Mouse (Mus musculus) heart, embryonic 11.5 days (tissue): ENCODE measurements around the gene Insig1. TPM values are rescaled to one million over a fixed set of nuclear protein-coding genes. Genes with fewer than 3 reads are reported as not detected.

ENCODE experiments used
- ATAC-seq: fragments of 200-750 bp; cut with Nextera tagmentation; replicated peaks from 2 replicates; pipeline ENCODE4 v1.8.0; 2017; ENCODE audit warnings: moderate library complexity; ENCODE audit not compliant: insufficient number of reproducible peaks, low FRiP score, low TSS enrichment
- H3K27ac ChIP-seq: fragments of 300-500 bp; sonication (generic); 2 replicates; pipeline ENCODE4 v1.5.1; 2014; ENCODE audit warnings: mild to moderate bottlenecking, low read depth, low read length
- H3K27me3 ChIP-seq: fragments of 300-500 bp; sonication (generic); 2 replicates; pipeline ENCODE4 v1.6.1; 2014; ENCODE audit warnings: mild to moderate bottlenecking, low read length, mixed read lengths; ENCODE audit not compliant: control insufficient read depth, insufficient read depth
- H3K36me3 ChIP-seq: fragments of 300-500 bp; sonication (generic); 2 replicates; pipeline ENCODE4 v1.6.1; 2014; ENCODE audit warnings: mild to moderate bottlenecking, low read length, moderate library complexity, mixed read lengths; ENCODE audit not compliant: control insufficient read depth, insufficient read depth
- H3K4me1 ChIP-seq: fragments of 300-500 bp; sonication (generic); 2 replicates; pipeline ENCODE4 v1.6.1; 2014; ENCODE audit warnings: low read length; ENCODE audit not compliant: control insufficient read depth, insufficient read depth
- H3K4me2 ChIP-seq: fragments of 300-500 bp; sonication (generic); 2 replicates; pipeline ENCODE4 v1.6.1; 2014; ENCODE audit warnings: mild to moderate bottlenecking, moderate library complexity
- H3K4me3 ChIP-seq: fragments of 300-500 bp; sonication (generic); 2 replicates; pipeline ENCODE4 v1.5.1; 2014; ENCODE audit warnings: low read depth, low read length
- H3K9ac ChIP-seq: fragments of 300-500 bp; sonication (generic); 2 replicates; pipeline ENCODE4 v1.6.1; 2014; ENCODE audit warnings: mild to moderate bottlenecking, low read depth, low read length, moderate library complexity
- H3K9me3 ChIP-seq: fragments of 300-500 bp; sonication (generic); replicated peaks from 2 replicates; pipeline ENCODE4 v1.6.1; 2016; ENCODE audit warnings: low read length; ENCODE audit not compliant: control insufficient read depth
- WGBS: fragments of 180-500 bp; shearing (Covaris S2); extraction: QIAGEN DNeasy Blood & Tissue Kit; methylation state at CpG from one replicate; pipeline ENCODE4 v1.1.7; 2014; ENCODE audit not compliant: insufficient replicate concordance; 5-methylcytosine and 5-hydroxymethylcytosine counted together
- polyA plus RNA-seq: library from polyadenylated mRNA; unstranded; fragments of >200 nt; fragmentation: Nextera tagmentation; extraction: Ambion mirVana; gene quantifications from 2 replicates; pipeline ENCODE4 v1.2.1, GENCODE M21; 2014

Insig1 gene
- polyA plus RNA-seq, 1 experiment from 2014 or later: 34.6 TPM

DNA sequence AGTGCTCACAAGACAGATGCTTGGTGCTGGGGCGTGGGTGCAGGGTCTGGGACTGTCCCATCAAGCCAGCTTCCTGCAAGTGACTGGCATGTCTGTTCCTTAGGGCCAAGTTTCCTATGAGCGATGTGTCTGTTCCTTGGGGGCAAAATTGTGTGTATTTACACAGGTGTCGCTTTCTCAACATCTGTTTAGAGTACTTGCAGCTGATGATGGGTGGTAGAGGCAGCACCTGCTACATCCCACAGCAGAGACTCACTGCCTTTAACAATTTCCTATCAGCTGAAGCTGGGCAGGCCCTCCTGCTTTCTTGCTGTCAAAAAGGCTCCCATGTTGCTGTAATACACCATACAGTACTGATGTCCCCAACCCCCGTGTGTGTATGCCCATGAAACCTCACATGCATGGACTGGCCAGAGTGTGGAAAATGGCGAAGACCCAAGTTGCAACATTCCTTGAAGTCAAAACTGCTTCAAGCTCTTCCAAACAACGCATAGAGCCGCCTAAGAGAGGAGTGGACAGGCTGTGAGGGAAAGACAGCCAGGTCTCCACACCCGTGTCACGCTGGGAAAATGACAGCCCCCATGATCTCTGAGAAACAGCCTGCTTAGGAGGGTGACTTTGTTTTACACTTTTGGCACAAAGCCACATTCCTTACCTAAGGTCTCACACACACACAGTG is 875 bp upstream of the Insig1 start:
- peaks cover 11% of the 10 kb centered on the region for H3K36me3 ChIP-seq
- H3K9ac ChIP-seq: peak overlapping the region; percentile 69
- 34% methylated on average over 9 of the region's 9 CpGs for whole genome bisulfite sequencing
- peak overlapping the region; percentile 67 for H3K4me3 ChIP-seq
- peaks cover 37% of the 10 kb centered on the region for H3K4me1 ChIP-seq
- H3K9me3 ChIP-seq: no peaks in the 10 kb centered on the region
- no peak; the same call in 1 of the 2 replicates for ATAC-seq
- no peaks in the 10 kb centered on the region for H3K27me3 ChIP-seq
- H3K27ac ChIP-seq: peak overlapping the region; percentile 92
- H3K4me2 ChIP-seq: peak overlapping the region; percentile 69

- peak; percentile 55 for ATAC-seq
- peak overlapping the region; percentile 69 for H3K4me2 ChIP-seq
- no peaks in the 10 kb centered on the region for H3K27me3 ChIP-seq
- no peaks in the 10 kb centered on the region for H3K9me3 ChIP-seq
- WGBS: under 1% methylated on average over 44 of the region's 50 CpGs
- H3K4me3 ChIP-seq: peak overlapping the region; percentile 67
- H3K36me3 ChIP-seq: peaks cover 25% of the 10 kb centered on the region
- H3K27ac ChIP-seq: peak overlapping the region; percentile 81
- H3K4me1 ChIP-seq: peaks cover 24% of the 10 kb centered on the region
- peak overlapping the region; percentile 74 for H3K9ac ChIP-seq
Measured at GRCm38 (mm10) chr5:28071456-28072223, 477 bp downstream of the Insig1 start.

GRCm38 (mm10) chr5:28079431-28079830 is 8.3 kb downstream of the Insig1 start:
- WGBS: 79% methylated on average over 2 of the region's 2 CpGs
- no peaks in the 10 kb centered on the region for H3K9me3 ChIP-seq
- no peak overlapping the region for H3K4me2 ChIP-seq
- H3K27ac ChIP-seq: no peak overlapping the region
- no peaks in the 10 kb centered on the region for H3K27me3 ChIP-seq
- H3K4me1 ChIP-seq: no peaks in the 10 kb centered on the region
- peaks cover 19% of the 10 kb centered on the region for H3K36me3 ChIP-seq
- ATAC-seq: no peak
- no peak overlapping the region for H3K9ac ChIP-seq
- H3K4me3 ChIP-seq: no peak overlapping the region

DNA sequence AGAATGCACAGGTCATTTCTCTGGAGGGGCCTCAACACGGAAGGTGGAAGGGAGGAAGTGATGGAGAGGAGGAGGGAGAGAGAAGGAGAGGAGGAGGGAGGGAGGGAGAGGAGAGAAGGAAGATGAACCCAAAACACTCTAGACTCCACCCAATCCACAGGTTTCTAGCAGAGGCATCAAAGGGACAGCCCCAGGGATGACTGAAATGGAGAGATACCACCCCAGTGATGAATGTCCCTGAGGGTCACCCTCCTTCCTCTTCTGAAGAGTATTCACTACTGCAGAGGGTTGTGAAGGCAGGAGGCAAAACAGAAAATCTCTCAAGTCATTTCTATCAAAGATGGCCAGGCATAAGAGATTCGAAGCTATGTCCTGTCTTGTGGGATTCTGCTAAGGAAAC is 10.0 kb downstream of the Insig1 start:
- ATAC-seq: no peak
- Histone ChIP-seq H3K4me3 (no peak overlapping the region), H3K9ac (no peak overlapping the region), H3K27ac (no peak overlapping the region), H3K4me2 (no peak overlapping the region), H3K27me3 (no peaks in the 10 kb centered on the region), H3K4me1 (no peaks in the 10 kb centered on the region), H3K9me3 (no peaks in the 10 kb centered on the region), H3K36me3 (peaks cover 7% of the 10 kb centered on the region)
- WGBS: 62% methylated on average over 2 of the region's 2 CpGs

GRCm38 (mm10) chr5:28081822-28082221 is 10.7 kb downstream of the Insig1 start:
- no peak for ATAC-seq
- H3K4me1 ChIP-seq: no peaks in the 10 kb centered on the region
- WGBS: 86% methylated on average over 2 of the region's 2 CpGs

GRCm38 (mm10) chr5:28082312-28082711 is 11.1 kb downstream of the Insig1 start:
- H3K27ac ChIP-seq: no peak overlapping the region
- no peak overlapping the region for H3K9ac ChIP-seq
- ATAC-seq: no peak
- H3K4me1 ChIP-seq: no peaks in the 10 kb centered on the region
- H3K27me3 ChIP-seq: no peaks in the 10 kb centered on the region
- no peak overlapping the region for H3K4me2 ChIP-seq
- no peaks in the 10 kb centered on the region for H3K36me3 ChIP-seq
- H3K4me3 ChIP-seq: no peak overlapping the region
- no peaks in the 10 kb centered on the region for H3K9me3 ChIP-seq
- whole genome bisulfite sequencing: 83% methylated on average over 4 of the region's 4 CpGs

More at GRCm38 (mm10) chr5:28081822-28082221, 10.7 kb downstream of the Insig1 start:
- no peaks in the 10 kb centered on the region for H3K9me3 ChIP-seq
- no peak overlapping the region for H3K4me2 ChIP-seq
- no peak overlapping the region for H3K9ac ChIP-seq
- no peak overlapping the region for H3K4me3 ChIP-seq
- no peak overlapping the region for H3K27ac ChIP-seq
- H3K27me3 ChIP-seq: no peaks in the 10 kb centered on the region
- H3K36me3 ChIP-seq: no peaks in the 10 kb centered on the region

- no peak for ATAC-seq
- H3K4me3 ChIP-seq: no peak overlapping the region
- WGBS: 63% methylated on average over 3 of the region's 3 CpGs
Measured at GRCm38 (mm10) chr5:28082796-28083195, 11.6 kb downstream of the Insig1 start.

GRCm38 (mm10) chr5:28084743-28085142 is 13.6 kb downstream of the Insig1 start:
- H3K36me3 ChIP-seq: no peaks in the 10 kb centered on the region
- no peaks in the 10 kb centered on the region for H3K4me1 ChIP-seq
- H3K4me3 ChIP-seq: no peak overlapping the region
- no peak overlapping the region for H3K9ac ChIP-seq
- H3K27ac ChIP-seq: no peak overlapping the region
- WGBS: 67% methylated on average over 2 of the region's 2 CpGs
- no peaks in the 10 kb centered on the region for H3K9me3 ChIP-seq
- no peak overlapping the region for H3K4me2 ChIP-seq
- ATAC-seq: no peak
- H3K27me3 ChIP-seq: no peaks in the 10 kb centered on the region

More at GRCm38 (mm10) chr5:28082796-28083195, 11.6 kb downstream of the Insig1 start:
- no peak overlapping the region for H3K27ac ChIP-seq
- H3K4me1 ChIP-seq: no peaks in the 10 kb centered on the region
- H3K9me3 ChIP-seq: no peaks in the 10 kb centered on the region
- no peaks in the 10 kb centered on the region for H3K36me3 ChIP-seq
- no peak overlapping the region for H3K4me2 ChIP-seq
- no peak overlapping the region for H3K9ac ChIP-seq
- no peaks in the 10 kb centered on the region for H3K27me3 ChIP-seq
